Mouse (Mus musculus) natural killer cell, adult 2 months (primary cell): ENCODE data around the gene Cblb.
A peak's percentile ranks its signal among the peaks of the same experiment; 100 is the strongest.

Experiments used
- DNase-seq, 2 experiments: peaks; one replicate each; pipeline ENCODE4 v3.0.0; 2022; ENCODE audit warnings: low spot score in 2 of 2

Cblb gene

GRCm38 (mm10) chr16:52071766-52072209 is 40.8 kb downstream of the Cblb start:
- no peak for DNase-seq

GRCm38 (mm10) chr16:52076652-52077051 is 45.6 kb downstream of the Cblb start:
- DNase-seq, result no peak

GRCm38 (mm10) chr16:52077901-52078300 is 46.9 kb downstream of the Cblb start:
- DNase-seq, result no peak

GRCm38 (mm10) chr16:52078758-52079474 is 47.9 kb downstream of the Cblb start:
- DNase-seq, result no peak

- DNase-seq, result no peak
These were observed 48.4 kb downstream of the Cblb start for GRCm38 (mm10) chr16:52079475-52079823.

- no peak for DNase-seq
These were observed 49.8 kb downstream of the Cblb start for GRCm38 (mm10) chr16:52080619-52081395.

GRCm38 (mm10) chr16:52081756-52082155 is 50.7 kb downstream of the Cblb start:
- DNase-seq, result peak; percentile 62 to 73

- peak; percentile 36 to 52 for DNase-seq
These were observed 55.9 kb downstream of the Cblb start for GRCm38 (mm10) chr16:52086793-52087450.

- no peak for DNase-seq
These were observed 58.3 kb downstream of the Cblb start for GRCm38 (mm10) chr16:52089354-52089753.

- DNase-seq, result peak; percentile 32 to 51
These were observed 59.9 kb downstream of the Cblb start for GRCm38 (mm10) chr16:52090899-52091298.

- DNase-seq, result no peak
These were observed 62.6 kb downstream of the Cblb start for GRCm38 (mm10) chr16:52093325-52094253.

- DNase-seq, result peak; percentile 62 to 72
These were observed 63.9 kb downstream of the Cblb start for GRCm38 (mm10) chr16:52094735-52095459.

- DNase-seq, result no peak
These were observed 64.6 kb downstream of the Cblb start for GRCm38 (mm10) chr16:52095643-52096042.

- no peak for DNase-seq
These were observed 69.4 kb downstream of the Cblb start for GRCm38 (mm10) chr16:52100466-52100865.

- DNase-seq, result no peak
These were observed 73.6 kb downstream of the Cblb start for GRCm38 (mm10) chr16:52104608-52105007.

- no peak for DNase-seq
These were observed 76.8 kb downstream of the Cblb start for GRCm38 (mm10) chr16:52107836-52108235.

- no peak for DNase-seq
These were observed 83.4 kb downstream of the Cblb start for GRCm38 (mm10) chr16:52114473-52114872.

GRCm38 (mm10) chr16:52119003-52119402 is 88.0 kb downstream of the Cblb start:
- DNase-seq, result no peak

GRCm38 (mm10) chr16:52124974-52125373 is 93.9 kb downstream of the Cblb start:
- DNase-seq, result no peak

GRCm38 (mm10) chr16:52125896-52126295 is 94.9 kb downstream of the Cblb start:
- peak; percentile 53 to 77 for DNase-seq
